Mouse (Mus musculus) erythroblast, embryonic 14.5 days (primary cell): ENCODE data around the gene Trp53rkb.

Experiments
- GATA1 ChIP-seq: IDR thresholded peaks from 2 replicates; pipeline ENCODE4 v1.6.1; 2012; ENCODE audit warnings: low read length, inconsistent platforms, mixed read lengths
- TAL1 ChIP-seq: IDR thresholded peaks from 3 replicates; pipeline ENCODE4 v1.6.1; 2012; ENCODE audit warnings: low read length, inconsistent platforms, mixed read lengths

- TF ChIP-seq TAL1 (no peak), GATA1 (no peak)
Measured at GRCm38 (mm10) chr2:166754760-166755159, 37.6 kb upstream of the Trp53rkb start.
